Mouse (Mus musculus) embryonic fibroblast, embryonic 13.5 days (primary cell): ENCODE results near the gene Foxk1.

ENCODE experiments used
- CTCF ChIP-seq: IDR thresholded peaks from 2 replicates; pipeline ENCODE4 v1.5.1; 2011; ENCODE audit warnings: mild to moderate bottlenecking, control low read depth, low read length, moderate library complexity, borderline replicate concordance; ENCODE audit not compliant: insufficient read depth
- POLR2A ChIP-seq: IDR thresholded peaks from 2 replicates; pipeline ENCODE4 v1.6.1; 2011; ENCODE audit warnings: low read depth, mild to moderate bottlenecking, control low read depth, low read length, moderate library complexity

DNA sequence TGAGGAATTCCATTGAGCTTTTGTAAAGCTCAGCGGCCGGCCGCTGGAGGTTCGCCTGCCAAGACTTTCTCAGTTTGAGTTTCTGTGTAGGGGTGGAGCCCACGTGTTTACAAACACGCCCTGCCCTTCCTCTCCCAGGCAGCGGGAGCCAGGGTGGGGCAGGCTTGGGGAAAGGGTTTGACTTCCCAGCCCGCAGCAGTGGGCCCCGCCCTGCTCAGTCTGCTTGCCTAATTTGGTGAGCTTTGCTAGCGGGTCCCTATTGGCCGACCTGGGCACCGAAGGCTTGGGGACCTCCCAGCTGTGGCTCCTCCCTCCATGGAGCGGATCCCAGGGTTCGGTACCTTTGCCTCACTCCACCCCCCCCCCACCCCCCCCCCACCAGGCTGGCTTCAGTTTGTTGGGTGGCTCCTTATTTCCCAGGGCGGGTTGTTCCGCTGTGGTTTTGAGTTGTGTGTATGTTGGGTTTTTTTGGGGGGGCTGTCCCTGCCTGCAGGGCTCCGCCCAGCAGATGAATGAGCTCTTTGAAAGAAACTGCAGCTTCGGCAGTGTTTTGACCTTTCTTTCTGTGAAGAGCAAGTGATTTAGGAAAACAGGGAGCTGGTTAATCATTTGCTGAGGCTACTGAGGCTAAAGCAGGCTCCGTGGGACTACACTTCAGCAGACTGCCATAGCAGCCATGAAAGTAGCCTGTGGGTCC is 39.3 kb downstream of the Foxk1 start:
- TF ChIP-seq CTCF, result no peak
- TF ChIP-seq POLR2A, result no peak
